Mouse (Mus musculus) regulatory T cell (primary cell): ENCODE measurements around the gene Lingo2.

ENCODE experiments used
- in situ Hi-C: fragments of 300-600 bp; cut with MboI, MseI; formaldehyde crosslinking; loops from one replicate; pipeline ENCODE4 v1.15.1; 2025; ENCODE audit warnings: high pct_unique_total_duplicates

Gene Lingo2

DNA sequence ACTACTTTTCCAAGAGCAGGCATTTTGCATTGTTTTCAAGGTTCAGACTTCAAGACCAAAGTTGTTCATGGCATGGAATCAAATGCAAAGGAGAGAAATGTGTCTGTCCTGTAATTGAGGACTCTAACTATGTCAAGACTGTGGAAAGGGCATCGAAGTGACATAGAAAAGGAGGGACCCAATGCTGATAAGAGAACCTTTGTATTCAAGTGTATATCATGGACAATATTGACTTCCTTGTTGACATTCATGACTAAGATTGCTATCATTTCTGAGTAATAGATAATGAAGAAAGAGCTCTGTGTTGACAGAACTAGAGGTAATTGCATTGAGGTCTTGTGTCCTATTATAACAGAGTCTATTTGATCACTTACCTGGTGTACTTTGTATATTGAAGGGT, 390.6 kb downstream of the Lingo2 start:
- in situ Hi-C loops, result no loop called here

DNA sequence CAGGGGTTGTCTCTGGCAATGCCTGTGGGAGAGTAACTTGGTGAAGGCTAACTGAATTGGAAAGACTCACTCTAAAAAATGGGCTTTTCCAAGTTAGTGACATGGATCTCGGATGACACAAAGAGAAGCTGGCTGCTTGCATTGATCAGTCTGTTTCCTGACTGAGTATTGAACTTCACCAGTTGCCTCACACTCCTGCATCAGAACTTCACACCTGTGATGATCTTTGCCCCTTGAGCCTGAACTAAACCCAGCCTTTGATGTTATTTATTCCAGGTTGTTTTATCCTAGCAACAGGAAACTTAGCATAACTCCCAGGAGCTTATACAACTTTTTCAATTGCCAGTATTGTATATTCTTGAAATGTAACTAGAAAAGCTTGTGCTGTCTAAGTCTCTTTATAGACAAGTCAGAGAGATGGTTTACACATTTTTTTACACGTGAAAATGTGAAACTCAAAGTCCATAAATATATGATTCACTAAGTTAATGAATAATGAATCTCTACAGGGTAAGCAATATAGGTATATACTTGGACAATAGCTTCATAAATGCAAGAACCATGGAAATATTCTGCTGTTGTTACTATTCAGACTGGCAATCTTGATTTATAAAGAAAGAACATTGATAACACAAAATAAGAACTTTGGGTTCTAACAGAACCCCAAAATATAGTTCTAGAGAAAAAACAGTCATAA, 410.7 kb downstream of the Lingo2 start:
- in situ Hi-C loops, result no loop called here

DNA sequence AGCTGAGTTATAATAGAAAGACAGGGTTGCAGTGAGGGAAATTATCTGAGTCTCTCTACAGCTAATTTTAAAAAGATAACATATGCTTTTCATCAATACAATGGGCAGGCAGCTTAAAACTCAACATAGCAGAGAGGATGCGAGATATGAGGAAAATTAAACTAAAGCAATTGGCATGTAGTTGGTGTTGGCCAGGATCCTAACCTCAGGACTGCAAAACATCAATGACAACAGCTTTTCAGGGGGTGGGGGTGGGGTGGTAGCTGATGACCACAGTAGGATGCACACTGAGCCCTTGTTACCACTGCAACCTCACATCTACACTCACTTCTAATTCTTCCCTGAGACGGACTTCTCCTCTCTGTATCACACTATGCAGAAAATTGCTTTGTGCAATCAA, 417.7 kb downstream of the Lingo2 start:
- in situ Hi-C loops, result no loop called here

DNA sequence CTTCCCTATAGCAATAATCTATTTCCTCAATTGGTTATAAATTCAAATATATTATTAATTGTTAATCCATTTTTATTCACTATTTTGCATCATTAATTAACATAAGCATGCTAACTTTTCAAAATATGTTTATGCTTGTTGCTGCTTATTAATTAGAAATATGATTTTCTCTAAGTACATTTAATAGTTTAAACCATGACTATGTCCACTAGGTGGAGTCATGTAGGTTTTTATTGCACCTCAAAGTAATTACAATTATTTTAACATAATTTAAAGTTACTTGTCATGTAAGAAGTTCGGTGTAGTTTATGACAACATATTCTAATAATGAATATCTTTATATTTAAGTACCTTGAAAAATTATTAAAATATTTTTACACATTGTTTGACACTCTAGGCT, 461.3 kb downstream of the Lingo2 start:
- in situ Hi-C loops, result no loop called here

DNA sequence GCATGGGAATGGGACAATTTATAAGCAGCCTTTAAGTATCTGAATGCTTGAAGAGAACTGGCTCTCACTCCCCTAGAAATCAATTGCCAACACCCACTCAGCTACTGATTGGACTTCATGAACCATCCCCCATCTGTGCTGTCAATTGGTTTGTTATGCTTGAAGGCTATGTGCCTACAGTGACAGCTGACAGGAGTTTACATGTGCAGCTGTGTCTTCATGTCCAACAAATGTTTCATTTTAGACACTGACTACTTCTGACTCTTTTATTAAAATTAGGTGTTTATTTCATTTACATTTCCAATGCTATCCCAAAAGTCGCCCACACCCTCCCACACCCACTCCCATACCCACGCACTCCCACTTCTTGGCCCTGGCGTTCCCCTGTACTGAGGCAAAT, 516.3 kb downstream of the Lingo2 start:
- in situ Hi-C loops, result no loop called here

DNA sequence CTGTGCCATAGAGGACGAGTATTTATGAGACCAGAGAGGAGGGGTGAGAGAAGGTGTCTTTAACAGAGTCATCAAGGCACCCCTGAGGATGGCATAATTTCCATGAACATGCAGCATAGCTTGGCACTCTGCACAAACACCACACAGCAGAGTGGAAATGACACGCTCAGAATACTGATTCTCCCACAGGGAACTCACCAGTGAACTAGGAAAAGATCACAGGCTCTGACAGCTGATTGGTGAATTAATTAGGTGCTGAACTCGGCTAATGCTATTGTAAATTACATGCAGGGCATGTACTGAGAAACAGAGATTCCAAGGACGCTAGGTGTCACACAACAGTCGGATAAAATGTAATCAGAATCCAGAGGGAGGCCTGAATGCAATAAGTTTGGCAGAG, 525.4 kb downstream of the Lingo2 start:
- in situ Hi-C loops, result no loop called here

DNA sequence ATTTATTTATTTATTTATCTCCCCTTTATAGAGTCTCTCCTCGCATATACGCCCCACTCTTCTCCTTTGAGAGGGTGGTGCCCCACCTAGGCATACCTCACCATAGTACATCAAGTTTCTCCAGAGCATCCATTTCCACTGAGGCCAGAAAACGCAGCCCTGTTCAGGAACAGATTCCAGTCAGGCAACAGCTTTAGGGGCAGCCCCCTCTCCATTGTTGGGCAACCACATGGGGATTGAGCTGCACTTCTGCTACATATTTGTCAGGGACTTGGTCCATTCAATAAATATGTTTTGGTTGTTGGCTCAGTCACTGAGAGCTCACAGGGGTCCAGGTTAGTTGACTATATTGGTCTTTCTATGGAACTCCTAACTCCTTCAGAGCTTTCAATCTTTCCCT, 544.2 kb downstream of the Lingo2 start:
- in situ Hi-C loops, result no loop called here

DNA sequence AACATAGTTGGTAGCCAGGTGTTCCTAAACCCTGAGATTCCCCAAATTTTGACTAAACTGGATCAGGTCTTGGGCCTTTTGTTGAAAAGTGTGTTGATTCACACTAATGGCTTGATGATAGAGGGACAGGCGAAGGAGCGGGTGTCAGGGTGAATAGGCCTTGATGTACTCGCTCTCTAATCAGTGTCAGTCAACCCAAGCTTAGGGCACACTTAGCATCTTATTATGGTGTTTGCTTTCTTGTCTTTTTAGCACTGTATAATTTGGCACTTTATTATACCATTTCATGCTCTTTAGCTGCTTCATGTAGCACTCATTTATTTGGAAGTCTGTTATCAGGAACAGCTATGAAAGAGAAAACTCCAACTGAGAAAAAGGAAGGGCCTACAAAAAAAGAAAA, 582.6 kb downstream of the Lingo2 start:
- in situ Hi-C loops, result no loop called here

DNA sequence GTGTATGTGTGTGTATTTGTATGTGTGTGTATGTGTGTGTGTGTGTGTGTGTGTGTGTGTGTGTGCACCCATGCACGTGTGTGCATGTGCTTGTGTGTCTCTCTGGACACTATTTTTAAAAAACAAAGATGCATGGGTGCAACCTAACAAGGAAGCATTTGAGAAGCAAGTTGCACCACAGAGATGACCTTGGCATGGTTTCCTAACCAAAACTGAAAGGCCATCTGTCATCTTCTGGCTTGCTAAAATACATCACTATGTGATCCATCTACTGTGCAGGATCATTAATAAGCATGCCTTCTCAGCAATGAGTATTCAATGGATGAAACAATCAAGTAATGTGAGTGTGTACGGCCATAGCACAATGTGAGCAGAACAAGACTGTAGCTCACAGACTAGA, 597.1 kb downstream of the Lingo2 start:
- in situ Hi-C loops, result no loop called here

DNA sequence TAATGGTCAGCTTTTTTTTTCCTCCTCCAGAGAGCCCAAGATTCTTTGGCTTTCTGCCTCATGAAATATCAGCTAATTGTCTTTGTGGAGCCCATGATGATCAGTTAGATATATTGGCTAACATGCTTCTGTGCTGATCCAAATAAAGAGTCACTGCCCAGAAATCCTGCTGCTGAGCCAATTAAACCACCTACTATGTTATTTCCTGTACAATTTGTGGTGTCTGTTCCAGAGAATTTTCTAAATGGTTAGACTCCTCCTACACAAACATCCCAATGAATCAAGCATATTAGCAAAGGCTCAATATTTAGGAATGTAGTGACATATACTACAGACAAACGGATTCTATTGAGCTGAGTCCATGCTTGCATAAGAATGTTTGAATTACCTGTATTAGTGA, 619.8 kb downstream of the Lingo2 start:
- in situ Hi-C loops, result no loop called here

DNA sequence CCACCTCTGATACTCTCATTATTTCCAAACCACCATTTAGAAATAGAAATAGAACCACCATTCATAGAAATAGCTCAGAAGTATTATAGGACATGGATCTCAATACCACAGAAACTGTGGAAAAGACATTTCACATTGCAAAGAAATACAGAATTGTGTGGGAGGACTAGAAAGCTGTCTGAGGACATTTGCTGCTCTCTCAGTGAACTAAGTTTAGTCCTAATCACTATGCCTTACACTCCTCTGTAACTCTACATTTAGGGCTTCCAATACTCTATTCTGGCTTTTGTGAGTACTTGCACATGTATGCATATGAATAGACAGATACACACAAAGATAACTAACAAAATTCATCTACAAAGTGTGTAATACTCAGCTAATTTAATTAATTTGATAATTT, 625.9 kb downstream of the Lingo2 start:
- in situ Hi-C loops, result no loop called here

DNA sequence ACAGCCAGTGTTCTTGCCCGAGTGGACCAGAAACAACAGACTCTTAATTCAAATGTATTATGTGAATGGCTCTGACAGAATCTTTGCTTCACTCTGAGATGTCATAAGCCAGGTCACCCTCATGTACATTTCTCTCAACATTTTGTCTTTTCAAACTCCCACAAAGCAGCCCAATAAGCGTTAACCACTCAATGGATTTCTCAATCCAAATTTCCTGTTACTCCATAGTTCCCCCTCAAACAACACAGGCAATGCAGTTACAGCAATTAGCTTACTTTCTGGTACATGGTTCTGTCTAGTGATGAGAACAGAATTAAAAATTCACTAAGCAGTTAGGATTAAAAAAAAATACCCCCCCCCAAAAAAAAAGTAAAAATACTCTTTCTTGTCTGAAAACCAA, 638.5 kb downstream of the Lingo2 start:
- in situ Hi-C loops, result no loop called here

DNA sequence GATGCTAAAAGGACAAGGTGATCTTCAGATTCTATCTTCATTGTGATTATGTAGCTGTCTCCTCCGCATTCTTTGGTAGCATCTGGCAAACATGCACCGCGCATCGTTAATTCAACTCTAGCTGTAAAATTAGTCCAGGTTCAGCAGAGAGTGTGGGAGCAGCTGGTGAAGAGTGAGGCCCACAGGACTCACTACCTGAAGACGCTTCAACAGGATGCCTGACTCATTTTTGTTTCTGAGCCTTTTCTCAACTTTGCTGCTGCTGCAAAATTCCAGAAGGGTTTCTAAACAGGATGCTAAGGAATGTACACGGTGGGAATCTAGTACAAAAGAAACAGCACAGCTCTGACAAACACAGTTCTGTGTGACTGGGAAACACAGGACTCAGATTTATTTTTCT, 640.1 kb downstream of the Lingo2 start:
- in situ Hi-C loops, result no loop called here

DNA sequence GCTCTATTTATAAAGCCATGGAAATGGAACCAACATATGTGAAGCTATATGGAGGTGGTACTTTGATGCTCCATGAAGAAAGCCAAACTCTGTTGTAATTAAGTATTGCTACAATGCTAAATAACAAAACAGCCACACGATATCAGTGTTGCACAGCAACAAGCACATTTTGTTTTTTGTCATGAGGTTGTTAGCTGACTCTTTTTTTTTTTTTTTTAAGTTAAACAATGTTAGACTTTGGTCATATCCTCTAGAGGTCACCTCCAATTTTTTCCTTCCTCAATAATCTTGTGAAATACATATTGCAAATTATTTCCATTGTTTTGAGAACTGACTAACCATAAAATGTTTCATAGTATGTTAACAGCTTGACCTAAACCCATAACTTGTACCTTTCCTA, 646.3 kb downstream of the Lingo2 start:
- in situ Hi-C loops, result no loop called here

DNA sequence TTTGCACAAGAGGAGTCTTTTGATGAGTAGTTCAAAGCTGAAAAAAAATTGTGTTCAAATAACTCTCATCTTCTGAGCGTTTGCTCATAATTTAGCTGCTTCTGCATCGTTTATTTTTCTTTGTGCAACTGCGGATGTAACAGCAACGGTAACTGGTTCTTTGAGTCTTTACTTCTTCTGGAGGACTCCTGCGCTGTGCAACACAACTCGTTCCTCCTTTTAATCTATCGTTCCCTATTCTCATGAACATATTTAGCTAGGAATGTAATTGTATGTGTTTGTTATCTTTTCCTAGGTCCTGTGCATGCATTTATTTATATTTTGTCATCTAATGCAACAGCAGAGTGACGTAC, 661.9 kb downstream of the Lingo2 start:
- in situ Hi-C loops, result no loop called here

DNA sequence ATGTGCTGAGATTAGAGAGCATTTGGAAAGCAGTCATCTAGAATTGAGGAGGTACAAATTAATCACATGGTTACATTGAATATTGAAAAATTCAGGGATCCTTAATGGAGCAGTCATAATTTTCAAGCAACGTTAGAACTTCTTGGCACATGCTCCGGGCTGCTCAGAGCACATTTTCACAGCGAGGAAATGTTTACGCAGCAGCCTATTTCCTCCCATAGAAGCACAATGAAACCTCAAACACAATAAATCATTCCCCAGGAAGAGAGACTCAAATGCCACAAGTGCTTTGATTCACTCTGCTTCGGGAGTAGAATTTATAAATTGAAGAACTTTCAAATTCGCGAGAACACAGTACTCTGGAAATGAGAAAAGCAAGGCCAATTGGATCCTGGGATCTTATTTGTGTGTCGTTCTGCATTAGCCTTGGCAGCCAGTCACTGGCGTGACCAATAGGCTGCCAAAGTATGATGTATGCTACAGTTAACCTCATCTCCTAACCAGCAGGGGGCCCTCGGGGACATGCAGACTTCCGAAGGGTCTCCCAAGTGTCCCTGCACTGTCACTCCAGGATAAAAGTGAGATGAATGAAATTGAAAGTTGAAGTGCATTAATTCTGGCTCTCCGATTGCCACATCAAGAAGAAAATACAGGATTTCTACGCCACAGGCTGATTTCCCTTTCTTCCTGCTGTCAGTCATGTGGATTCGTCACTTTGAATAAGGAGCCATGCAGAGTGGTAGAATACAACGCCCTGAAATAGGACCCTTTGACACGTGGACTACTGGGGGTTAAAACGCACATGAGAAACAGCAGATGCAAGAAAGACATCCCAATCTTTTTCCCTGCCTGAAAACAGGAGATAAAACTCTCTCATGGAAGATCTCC, 662.5 kb downstream of the Lingo2 start:
- in situ Hi-C loops, result no loop called here

DNA sequence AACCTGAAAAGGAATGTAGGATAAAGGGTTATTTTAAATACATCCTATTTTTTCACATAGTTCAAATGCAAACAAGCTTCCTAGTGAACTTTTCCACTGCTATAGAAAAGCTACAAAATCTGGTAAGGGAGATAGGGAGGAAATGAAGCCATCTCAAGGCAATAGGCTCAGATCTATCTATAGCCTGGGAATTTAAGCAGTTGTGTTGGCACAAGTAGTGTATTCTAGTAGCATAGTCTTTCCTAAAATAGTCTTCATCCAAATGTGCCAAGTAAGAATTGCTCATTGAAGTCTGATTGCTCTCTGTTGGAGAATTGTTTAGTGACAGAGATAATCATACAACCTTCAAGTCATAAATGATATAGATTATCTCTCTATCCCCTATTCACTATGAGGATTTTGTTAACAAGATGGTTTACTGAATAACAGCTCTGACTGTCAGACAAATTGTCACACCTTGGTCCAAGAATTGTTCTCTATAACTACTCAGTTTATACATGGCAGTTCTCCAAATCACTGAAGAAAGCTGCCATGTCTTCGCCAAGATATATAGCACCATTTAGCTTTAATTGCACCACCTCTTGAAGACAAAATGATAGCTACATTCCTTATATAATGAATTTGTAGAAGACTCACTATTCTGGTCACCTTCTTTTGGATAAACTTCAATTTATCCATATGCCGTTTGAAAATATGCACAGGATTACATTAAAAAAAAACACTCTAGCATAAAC, 688.9 kb downstream of the Lingo2 start:
- in situ Hi-C loops, result no loop called here

DNA sequence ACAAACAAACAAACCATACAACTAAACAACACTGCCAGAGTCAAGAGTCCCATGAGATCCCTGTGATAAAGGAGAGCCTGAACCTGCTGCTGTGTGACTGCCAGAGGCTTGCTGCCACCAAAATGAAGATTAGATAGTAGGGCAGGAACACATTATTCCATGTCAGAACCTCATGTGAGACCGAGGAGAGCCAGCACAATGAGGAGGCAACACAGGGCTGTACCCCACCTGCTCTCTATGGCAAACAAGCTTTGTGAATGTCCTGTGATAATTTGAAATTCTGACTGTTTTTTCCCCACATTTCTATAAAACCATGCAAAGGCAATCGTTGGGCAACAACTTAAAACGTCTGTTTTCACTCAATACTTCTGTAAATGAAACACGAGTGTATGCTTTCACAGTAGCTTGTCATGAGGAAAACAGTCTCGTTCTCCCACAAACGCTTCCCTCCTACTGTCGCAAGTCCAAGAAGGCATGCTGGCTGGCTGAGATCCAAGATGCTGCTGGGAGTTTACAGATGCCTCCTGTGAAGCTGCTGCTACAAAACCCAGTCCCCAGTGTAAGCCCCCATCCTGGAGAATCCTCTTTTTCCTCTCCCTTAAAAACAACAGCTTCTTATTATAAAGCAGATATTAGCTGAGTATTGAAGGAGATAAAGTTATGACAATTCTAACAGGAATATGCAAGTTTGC, 765.2 kb downstream of the Lingo2 start:
- in situ Hi-C loops, result no loop called here

DNA sequence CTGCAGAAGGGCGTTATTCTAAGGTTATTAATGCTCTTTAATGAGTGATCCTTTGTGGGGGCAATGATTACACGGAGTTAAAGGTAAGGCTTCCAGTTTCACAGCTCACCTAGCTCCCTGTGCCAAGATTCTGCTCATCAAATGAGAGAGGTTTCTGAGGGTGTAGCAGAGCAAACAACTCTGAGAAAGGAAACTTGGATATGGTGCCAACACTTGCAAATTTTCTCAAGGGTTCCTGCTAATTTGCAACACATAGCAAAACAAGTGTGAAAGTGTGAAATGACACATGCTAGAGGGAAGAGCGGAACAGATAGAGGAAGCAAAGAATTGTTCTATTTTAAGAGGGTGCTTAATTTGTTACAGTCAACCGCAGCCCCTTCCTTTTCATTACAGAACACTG, 767.9 kb downstream of the Lingo2 start:
- in situ Hi-C loops, result no loop called here

DNA sequence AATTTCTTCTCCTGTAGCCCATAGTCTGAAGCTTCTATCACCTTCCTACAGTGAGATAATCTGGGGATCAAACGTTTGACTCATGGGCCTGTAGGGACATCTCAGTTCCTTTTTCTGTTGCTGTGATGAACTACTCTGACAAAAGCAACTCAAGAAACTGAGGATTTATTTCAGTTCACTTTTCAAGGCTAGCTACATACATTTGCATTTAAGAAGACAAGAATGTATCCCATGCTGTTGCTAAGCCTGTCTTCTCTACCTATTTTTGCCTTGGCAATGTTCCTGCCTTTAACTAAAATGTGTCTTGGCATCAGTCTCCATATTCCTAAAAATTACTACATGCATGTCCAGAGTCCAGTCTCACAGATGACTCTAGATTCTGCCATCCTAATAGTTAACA, 781.4 kb downstream of the Lingo2 start:
- in situ Hi-C loops, result no loop called here

DNA sequence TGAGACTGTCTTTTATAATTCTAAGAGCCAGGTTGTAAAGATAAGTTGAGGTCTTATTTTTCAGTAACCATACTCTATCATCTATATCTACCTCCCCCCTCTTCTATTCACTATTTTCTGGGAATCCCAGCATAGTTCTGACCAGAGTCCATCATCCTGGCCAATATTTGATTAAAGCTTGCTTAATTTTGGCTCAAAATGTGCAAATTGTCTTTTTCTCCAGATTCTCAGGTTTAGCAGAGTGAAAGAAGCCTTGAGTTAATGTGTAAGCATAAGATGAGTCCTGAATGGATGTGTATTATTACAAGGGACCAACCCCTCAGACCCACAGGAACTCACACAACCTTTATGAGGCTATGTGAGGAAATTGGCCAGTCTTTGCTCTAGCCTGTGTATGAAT, 820.2 kb downstream of the Lingo2 start:
- in situ Hi-C loops, result no loop called here

DNA sequence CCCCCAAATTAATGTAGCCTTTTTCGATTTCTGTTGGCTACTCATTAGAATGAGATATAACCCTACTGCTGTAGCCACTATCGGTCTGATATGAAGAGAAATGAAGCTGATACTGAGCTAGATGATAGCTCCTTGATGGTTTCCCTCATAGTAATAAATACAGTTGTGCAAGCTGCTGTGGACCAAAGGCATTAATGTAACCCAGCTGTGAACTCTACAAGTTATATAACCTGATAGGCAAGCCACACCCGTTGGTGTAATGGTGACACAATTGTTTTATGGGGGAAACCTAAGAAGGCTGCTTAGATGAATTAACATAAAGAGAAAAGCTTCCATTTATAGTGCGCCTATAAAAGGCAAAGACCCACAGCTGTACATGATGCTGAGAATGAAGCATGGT, 856.1 kb downstream of the Lingo2 start:
- in situ Hi-C loops, result no loop called here
